Mouse (Mus musculus) T-helper 1 cell (primary cell): ENCODE data around the gene Ino80e.

Source experiments
- in situ Hi-C: fragments of 300-600 bp; cut with MboI, MseI; formaldehyde crosslinking; loops from one replicate; pipeline ENCODE4 v1.15.1; 2025; ENCODE audit warnings: high pct_unique_total_duplicates

Gene Ino80e

GRCm38 (mm10) chr7:126856741-126857420, 5.3 kb downstream of the Ino80e start:
- in situ Hi-C loops = no loop called here

DNA sequence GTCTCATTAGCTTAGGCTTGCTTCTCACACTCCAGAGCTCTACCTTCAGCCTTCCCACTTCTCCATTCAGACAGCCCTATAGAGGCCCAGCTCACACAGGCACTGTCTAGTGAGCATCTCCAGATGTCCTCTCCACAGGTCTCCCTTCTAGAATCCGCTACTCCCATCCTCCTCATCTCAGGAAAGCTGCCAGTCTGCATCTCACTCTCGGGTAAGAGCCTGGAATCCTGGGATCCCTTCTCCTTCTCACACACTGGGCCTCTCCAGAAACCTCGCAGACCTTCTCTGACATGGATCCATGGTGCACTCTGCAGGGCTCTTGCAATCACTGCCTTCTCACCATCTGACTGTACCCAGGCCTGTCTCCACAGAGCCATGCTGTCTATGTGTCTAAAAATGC, 6.5 kb downstream of the Ino80e start:
- in situ Hi-C loops = no loop called here

DNA sequence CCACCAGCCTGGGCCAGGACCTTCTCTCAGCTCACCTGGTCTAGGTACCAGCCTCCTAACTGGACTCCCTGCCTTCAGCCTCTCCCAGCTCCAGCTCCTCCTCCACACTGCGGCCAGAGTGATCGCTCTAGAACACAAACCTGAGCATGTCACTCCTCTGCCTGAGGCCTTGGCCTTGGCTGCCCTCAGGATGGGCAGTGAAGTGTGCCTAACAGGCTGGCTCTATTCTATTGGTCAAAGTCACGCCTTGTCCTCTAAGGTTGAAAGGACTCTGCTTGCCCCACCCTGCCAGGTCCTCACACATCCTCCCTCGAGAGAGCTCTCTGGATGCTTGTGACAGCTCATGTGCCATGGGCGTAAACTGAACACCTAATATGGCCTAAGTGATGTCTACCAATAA, 8.7 kb downstream of the Ino80e start:
- in situ Hi-C loops = no loop called here

DNA sequence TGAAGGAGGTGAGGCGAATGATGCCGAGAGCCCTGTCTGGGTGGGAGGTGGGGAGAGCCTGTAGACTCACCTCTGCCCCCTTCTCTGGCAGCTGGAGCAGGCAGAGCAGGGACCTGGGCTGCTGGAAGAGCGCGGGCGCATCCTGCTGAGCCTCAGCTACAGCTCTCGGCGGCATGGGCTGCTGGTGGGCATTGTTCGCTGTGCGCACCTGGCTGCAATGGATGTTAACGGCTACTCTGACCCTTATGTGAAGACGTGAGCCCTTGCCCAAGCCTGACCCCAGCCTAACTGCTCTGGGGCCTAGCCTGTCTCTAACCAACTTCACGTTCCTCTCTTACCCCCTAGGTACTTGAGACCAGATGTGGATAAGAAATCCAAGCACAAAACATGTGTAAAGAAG, 11.0 kb downstream of the Ino80e start:
- in situ Hi-C loops = no loop called here

DNA sequence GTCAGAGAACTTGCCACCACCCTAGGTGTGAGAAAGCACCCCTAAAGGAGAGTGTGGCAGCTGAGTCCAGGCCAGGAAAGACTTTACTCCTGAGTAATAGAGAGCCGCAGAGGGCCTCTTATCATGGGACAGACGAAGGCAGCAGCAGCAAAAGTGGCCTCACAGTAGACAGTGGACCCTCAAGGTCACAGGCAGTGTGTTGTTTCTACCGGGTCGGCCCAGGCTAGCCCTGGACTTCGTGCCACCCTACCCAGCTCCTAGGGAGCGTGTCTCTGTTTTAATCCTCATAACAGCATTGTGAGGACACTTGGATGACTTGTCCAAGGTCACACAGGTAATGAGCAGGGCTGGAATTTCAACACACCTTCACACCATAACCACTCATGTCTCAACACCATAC, 12.0 kb downstream of the Ino80e start:
- in situ Hi-C loops = no loop called here

GRCm38 (mm10) chr7:126848794-126849193, 13.4 kb downstream of the Ino80e start:
- in situ Hi-C loops = loop anchor here (25.0 kb wide), 1 partner anchor 114 kb away; the partner anchor contains the start of gene Sez6l2

GRCm38 (mm10) chr7:126847421-126848398, 14.5 kb downstream of the Ino80e start:
- in situ Hi-C loops = loop anchor here (25.0 kb wide), 1 partner anchor 115 kb away; the partner anchor contains the start of gene Sez6l2

DNA sequence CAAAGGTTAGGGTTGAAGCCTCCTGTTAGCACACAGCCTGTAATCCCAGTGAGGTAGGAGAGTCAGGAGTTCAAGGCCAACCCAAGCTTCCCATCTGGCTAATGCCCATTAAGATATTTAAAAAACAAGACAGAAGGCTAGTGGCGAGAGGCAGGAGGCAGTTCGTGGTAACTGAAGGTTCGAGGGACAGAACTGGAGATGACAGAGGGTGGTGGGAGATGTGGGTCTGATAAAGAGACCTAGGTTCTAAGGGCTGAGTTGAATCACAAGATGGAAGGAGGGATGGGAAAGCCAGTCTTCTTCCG, 15.1 kb downstream of the Ino80e start, which contains the start of gene Doc2a:
Doc2a (plus strand) TSS at position 301 of the 305 bp plus-strand sequence.
- in situ Hi-C loops = loop anchor here (25.0 kb wide), 1 partner anchor 115 kb away; the partner anchor contains the start of gene Sez6l2

GRCm38 (mm10) chr7:126845516-126845915, 16.7 kb downstream of the Ino80e start:
- in situ Hi-C loops = loop anchor here (25.0 kb wide), 1 partner anchor 117 kb away; the partner anchor contains the start of gene Sez6l2

DNA sequence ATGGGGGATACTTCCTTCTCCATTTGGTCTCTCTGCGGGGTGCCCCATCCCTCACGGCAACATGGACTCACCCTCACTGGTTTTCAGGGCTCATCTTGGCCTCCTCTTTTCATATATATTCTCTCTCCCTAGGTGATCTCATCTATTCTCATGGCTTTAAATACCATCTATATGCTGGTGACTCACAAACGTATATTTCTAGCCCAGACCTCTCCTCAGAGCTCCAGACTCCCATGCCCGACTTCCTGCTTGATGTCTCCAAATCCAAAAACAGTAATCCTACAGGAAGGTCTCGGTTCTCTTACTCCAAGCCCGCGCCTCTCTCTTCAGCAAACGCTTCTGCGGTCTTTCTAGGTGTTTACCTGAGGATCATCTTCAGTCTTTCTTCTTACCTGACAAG, 18.9 kb downstream of the Ino80e start:
- in situ Hi-C loops = loop anchor here (25.0 kb wide), 1 partner anchor 119 kb away; the partner anchor contains the start of gene Sez6l2

GRCm38 (mm10) chr7:126833294-126833693, 28.9 kb downstream of the Ino80e start:
- in situ Hi-C loops = loop anchor here (25.0 kb wide), 1 partner anchor 129 kb away; the partner anchor contains the start of gene Sez6l2

- in situ Hi-C loops = loop anchor here (25.0 kb wide), 1 partner anchor 130 kb away; the partner anchor contains the start of gene Sez6l2
Measured at GRCm38 (mm10) chr7:126832036-126832598, 30.1 kb downstream of the Ino80e start.

DNA sequence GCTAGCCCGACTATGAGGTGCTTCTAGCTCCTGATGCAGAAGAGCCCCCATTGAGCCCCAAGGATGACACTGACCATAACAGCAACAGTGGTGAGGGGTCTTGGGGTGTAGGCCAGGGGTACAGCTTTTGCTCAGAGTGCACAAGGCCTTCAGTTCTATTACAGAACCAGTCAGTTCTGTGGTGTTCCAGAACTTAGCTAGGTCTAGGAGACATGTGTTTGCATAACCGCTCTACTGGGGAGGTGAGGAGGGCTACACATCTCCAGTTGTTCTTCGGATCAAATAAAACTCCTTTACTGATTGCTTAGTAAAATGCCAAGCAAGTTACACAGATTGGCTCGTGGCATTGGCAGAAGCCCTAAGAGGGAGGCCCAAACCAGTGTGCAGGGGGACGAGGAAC, 30.6 kb downstream of the Ino80e start, which contains the start of gene 4930451I11Rik:
4930451I11Rik (minus strand) TSS at position 101 of the 400 bp plus-strand sequence.
- in situ Hi-C loops = loop anchor here (25.0 kb wide), 1 partner anchor 131 kb away; the partner anchor contains the start of gene Sez6l2

DNA sequence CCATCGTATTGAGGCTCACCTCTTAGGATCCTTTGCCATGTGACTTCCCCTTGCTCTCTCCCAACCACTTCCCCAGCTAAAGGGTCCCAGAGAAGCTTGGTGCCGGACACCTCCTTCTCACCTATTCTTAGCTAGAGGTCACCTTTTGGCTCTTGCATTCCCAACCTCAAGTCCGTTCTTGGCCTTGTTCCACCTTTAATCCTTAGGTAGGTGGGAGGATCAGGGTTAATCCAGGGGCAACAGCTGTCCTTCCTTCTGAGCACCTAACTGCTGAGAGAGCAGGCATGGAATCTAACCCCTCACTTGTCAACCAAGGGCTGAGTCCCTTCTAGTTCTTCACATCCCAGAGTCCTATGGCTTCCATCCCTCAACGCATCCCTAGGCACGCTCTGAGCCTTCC, 36.2 kb downstream of the Ino80e start:
- in situ Hi-C loops = loop anchor here (25.0 kb wide), 1 partner anchor 136 kb away; the partner anchor contains the start of gene Sez6l2

DNA sequence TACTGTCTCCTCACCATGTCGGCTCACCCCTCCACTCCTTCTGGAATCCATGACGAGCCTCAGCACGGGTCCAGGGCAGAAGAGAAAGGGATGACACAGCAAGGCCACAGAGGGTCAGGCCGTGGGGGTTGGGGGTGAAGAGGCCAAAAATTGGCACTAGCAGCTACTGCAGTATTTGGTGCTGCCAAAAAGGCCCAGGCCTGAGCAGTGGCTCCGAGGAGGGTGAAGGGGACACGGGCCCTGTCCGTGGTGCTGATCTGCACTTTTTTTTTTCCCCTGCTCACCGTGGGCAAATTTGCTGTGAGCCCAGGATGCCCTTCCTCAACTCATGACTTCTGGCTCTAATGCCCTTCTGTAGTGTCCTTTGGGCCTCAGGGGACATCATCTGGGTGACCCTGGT, 36.8 kb downstream of the Ino80e start:
- in situ Hi-C loops = loop anchor here (25.0 kb wide), 1 partner anchor 137 kb away; the partner anchor contains the start of gene Sez6l2

DNA sequence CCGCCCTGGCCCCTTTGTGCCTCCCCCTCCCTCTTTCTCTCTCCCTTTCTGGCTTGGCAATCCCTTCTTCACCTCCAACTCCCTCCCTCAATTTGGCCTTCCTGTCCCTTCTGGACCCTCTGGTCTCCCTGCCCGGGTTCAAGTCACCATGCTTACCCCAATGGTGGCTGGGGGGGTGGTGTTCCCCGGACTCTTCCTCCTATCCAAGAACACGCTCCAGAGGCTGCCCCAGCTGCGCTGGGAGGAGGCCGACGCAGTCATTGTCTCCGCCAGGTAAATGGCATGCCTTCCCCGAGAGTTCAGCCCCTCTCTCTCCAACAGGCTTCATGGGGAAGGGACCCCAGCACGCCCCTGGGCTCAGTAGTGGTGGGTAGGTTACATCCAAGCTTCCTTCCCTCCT, 38.2 kb downstream of the Ino80e start:
- in situ Hi-C loops = no loop called here

DNA sequence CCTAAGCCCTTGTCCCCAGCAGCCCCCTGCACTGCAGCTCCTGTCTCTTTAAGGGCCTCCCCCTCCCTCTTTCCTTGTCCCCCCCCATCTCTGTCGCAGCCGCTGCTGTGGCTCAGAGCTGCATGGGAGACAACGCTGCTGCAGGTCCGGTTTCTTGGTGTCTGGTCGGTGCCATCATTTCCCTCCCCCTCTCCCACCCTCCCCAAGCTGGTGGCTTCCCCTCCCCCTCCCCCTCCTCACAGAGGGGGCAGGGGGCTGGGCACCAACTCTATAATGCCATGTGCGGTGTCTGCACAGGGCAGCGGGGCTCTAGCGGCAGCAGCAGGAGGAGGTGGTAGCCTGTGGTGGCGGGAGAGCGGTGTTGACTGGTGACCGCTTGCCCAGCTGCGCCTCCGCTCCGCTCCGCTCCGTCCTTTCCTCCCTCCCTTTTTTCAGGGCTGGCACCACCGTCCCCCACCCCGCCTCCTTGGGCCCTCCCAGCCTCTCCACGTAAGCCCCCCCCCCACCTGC, 38.9 kb downstream of the Ino80e start:
- in situ Hi-C loops = no loop called here

- in situ Hi-C loops = no loop called here
Measured at GRCm38 (mm10) chr7:126822741-126823140, 39.4 kb downstream of the Ino80e start.

DNA sequence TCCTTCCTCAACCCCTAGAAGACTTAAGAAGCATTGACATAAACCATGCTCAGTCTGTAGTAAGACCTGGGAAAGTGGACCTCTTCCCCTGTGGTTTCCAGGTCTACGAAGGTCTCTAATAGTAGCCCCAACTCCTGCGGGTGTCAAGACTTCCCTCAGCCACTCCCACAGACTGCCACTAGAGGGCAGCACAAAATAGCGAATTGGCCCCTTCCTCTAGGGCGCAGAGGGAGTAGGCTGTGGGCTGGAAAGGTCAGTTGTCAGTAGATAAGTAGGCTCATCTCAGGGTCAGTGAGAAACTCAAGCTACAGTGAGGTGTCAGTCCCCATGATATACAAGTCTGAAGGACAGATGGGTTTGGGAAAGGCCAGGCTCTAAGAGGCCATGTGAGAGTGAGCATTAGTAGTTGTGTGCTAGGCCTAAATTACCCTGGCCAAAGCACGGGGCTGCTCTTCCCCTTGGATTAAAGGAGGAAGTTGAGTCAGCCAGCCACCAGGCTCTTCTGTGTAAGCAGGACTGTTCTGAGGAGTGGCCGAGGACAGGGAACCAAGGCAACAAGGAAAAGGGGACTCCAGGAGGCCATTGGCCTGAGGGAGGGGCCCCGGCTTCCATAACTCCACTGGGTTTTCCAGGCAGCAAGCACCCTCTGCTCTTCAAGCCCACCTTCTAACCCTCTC, 40.2 kb downstream of the Ino80e start:
- in situ Hi-C loops = no loop called here

DNA sequence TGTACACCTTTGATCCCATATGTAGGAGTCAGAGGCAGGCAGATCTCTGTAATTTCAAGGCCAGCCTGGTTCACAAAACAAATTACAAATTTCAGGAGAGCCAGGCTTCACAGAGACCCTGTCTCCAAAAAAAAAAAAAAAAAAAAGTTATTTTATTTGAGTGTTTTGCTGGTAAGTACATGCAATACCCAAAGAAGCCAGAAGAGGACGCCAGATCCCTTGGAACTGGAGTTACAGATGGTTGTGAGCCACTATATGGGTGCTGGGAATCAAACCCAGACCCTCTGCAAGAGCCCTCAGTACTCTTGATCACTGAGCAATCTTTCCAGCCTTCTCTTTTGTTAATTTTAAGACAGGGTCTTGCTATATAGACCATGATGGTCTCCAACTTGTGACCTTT, 43.4 kb downstream of the Ino80e start:
- in situ Hi-C loops = no loop called here

GRCm38 (mm10) chr7:126817595-126817994, 44.6 kb downstream of the Ino80e start:
- in situ Hi-C loops = no loop called here
